Mouse (Mus musculus): ENCODE data around the gene Pgs1. TPM values are rescaled to one million over a fixed set of nuclear protein-coding genes. Genes with fewer than 3 reads are reported as not detected.

Gene Pgs1
- total RNA-seq (2021), result 10 to 100 TPM; 21.2 to 23.7 TPM

GRCm38 (mm10) chr11:117986126-117987031 is at the start of gene Pgs1:
Gene Pgs1, plus strand, starts transcription at chr11:117986292.
- DNase-seq, result peak; percentile 94 to 95
- intact Hi-C loops (cut with DNase I), result no loop called here

GRCm38 (mm10) chr11:117939004-117939730 is 46.9 kb upstream of the Pgs1 start:
- no peak for DNase-seq
- intact Hi-C loops (cut with DNase I), result loop anchor here (2.0 kb wide), 1 partner anchor 24 kb away; no protein-coding TSS in a partner anchor

DNA sequence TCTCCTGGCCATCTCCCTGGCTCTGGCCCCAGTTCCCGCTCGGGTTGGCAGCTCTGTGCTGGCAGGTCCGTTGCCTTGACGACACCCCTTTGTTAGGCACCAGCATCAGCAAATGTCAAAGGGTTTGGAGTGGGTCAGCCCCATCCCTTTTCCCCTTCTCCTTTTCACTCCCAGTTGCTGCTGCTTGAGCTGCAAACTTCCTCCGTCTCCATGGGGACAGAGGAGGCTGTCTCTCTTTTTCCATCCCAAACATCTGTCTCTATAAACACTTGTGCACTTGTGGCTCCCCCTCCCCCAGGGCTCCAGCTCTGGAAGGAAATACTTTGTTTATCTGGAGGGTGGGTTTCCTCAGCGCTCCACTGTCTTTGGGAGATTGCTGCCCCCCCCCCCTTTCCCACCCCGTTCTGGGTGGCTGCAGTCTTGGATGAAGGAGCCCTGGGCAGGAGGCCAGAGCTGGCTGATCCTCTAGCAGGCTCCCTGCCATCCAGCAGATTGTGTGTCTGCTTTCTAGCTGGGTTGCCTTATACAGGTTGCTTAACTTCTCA is 46.3 kb upstream of the Pgs1 start:
- DNase-seq, result peak; percentile 91 to 92
- intact Hi-C loops (cut with DNase I), result loop anchor here (2.0 kb wide), 1 partner anchor 23 kb away; no protein-coding TSS in a partner anchor

DNA sequence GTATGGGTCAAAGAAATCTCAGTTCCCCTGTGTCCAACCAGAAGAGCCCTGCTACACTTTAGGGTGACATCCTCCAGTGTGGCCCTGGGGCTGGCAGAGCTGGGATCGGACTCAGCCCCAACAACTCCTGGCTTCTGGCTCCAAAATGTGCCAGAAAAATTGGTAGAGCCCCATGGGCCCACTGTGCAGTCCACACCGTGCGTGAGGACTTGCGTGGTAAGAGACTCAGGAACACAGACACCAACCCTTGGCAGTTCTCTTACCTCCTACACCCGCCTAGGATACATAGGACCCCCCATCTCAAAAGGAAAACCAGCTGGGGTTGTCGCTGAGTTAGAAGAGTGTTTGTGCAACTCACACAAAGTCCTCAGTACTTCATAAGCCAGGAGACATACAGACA is 45.2 kb upstream of the Pgs1 start:
- DNase-seq, result no peak
- intact Hi-C loops (cut with DNase I), result no loop called here

- DNase-seq, result no peak
- intact Hi-C loops (cut with DNase I), result no loop called here
Measured at GRCm38 (mm10) chr11:117941325-117941834, 44.7 kb upstream of the Pgs1 start.

- intact Hi-C loops (cut with DNase I), result no loop called here
- DNase-seq, result peak in 1 of 2 experiments; percentile 50
Measured at GRCm38 (mm10) chr11:117941848-117942247, 44.2 kb upstream of the Pgs1 start.

DNA sequence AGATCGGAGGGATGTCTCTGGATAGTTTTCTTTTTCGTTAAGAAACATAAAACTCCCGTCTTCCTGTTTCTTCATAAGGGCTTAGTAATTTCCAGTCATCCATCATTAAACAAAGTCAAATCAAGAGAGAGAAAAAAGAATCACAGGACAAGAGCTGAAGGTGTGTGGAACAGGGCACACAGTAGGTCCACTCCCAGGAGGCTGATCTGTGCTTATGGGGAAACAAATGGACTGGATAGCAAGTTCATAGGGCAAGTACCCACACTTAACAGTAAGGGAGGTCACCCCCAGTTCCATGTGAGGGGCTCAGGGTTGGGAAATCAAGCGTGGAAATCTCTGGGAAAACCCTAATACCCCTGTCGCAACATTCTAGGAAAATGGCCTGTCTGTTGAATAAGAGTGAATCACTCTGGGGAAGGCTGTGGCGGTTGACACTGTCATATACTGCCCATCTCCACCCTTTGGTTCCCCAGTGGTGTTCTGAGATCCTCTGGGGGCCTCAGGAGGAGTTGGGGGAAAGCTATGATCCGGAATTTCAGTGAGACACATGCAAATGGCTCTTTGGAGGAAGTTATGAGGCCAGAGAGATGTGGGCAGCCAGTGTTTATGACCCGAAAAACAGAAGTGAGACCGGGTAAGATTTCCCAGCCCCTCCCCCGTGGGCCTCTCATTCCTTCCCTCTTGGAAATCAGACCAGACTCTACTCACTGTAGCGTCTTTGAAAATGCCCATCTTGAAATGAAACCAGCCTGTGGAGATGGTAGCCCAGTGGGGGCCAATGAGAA is 39.7 kb upstream of the Pgs1 start:
- intact Hi-C loops (cut with DNase I), result no loop called here
- DNase-seq, result peak in 1 of 2 experiments; percentile 27

DNA sequence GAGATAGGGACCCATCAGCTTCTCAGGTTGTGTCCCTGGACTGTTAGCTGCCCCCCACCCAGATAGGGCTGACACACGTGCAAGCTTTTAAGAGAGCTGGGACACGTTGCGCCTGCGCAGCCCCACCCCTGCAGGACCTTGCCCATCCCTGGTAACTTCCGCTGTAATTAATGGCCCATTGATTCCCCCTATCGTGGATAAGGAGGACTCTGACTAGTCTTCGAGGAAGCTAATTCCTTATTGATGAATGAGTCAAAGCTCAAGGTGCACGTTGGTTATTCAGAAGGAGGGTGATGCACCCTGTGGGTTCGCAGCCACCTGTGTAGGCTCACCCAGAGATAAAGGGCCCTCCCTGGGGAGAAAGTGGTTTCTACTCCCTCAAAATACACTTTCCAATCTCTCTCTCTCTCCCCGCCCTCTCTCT is 39.1 kb upstream of the Pgs1 start:
- intact Hi-C loops (cut with DNase I), result no loop called here
- no peak for DNase-seq

DNA sequence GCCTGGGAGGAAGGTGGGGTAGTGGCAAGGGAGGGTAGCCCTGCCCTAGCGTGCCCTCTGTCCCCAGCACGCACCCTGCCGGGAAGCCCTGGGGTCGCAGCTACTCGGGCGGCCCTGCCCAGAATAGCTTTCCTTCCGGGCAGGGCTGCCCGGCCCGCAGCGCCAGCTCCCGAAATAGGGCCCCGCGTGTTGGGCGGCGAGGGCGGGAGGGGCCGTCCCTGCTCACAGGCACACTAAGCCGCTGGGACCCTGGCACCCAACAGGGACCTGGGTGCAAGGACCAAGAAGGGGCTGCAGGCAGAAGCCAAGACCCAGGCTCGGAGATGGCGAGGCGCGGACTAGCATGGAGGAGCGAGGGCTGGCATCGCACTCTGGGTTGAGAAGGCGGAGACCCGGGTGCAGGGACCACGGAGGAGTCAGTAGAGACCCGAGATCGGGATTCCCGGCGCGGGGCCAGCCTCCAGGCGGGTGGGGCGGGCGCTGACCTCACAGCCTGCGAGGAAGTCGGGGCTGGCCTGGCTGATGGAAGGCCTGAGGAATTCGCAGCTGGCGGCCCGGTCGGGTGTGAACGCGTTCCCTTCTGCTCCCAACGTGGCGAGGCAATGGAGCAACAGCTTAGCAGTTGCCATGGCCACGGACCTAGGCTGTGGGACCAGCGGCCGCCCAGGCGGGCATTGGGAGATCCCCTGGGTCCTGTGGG is 36.5 kb upstream of the Pgs1 start:
- intact Hi-C loops (cut with DNase I), result no loop called here
- DNase-seq, result peak; percentile 94

GRCm38 (mm10) chr11:117951391-117951790 is 34.7 kb upstream of the Pgs1 start:
- no peak for DNase-seq
- intact Hi-C loops (cut with DNase I), result no loop called here

GRCm38 (mm10) chr11:117952174-117952933 is 33.7 kb upstream of the Pgs1 start:
- intact Hi-C loops (cut with DNase I), result no loop called here
- peak in 1 of 2 experiments; percentile 28 for DNase-seq

- intact Hi-C loops (cut with DNase I), result no loop called here
- peak in 1 of 2 experiments; percentile 41 for DNase-seq
Measured at GRCm38 (mm10) chr11:117954094-117954493, 32.0 kb upstream of the Pgs1 start.

GRCm38 (mm10) chr11:117954819-117955218 is 31.3 kb upstream of the Pgs1 start:
- DNase-seq, result no peak
- intact Hi-C loops (cut with DNase I), result no loop called here

- no peak for DNase-seq
- intact Hi-C loops (cut with DNase I), result no loop called here
Measured at GRCm38 (mm10) chr11:117955621-117956020, 30.5 kb upstream of the Pgs1 start.

DNA sequence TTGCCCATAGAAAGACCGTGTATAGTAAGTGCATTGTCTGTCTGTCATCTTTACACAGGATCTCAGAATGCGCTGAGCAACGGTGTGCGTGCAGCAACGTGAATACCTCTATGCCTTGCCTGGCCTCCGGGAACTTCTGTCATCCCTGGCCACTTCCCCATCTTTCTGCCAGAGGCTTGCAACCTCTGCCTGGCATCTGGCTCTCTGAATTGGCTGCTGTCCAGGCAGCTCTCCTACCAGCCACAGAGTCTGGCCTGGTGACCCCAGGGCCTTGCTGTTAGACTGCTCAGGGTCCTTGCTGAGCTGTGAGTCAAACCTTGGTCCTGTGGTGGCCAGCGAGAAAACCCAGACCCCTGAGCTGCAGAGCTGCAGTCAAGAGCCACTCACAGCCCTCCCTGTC is 27.9 kb upstream of the Pgs1 start:
- intact Hi-C loops (cut with DNase I), result no loop called here
- DNase-seq, result peak in 1 of 2 experiments; percentile 47

DNA sequence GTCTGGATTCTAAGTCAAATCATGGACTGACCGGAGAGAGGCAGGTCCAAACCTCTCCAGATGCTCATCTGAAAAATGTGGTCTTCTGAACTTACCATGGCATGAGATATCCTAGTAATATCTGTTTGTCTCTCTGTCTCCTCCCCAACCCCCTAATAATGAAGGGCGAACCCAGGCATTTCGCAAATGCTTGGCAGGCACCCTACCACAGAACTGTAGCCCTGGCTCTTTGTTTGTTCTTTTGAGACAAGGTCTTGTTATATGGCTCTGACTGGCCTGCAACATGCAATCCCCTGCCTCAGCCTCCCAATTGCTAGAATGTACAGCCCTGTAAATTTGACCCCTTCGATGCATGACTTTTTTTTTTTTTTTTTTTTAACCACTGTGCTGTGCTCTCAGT is 26.9 kb upstream of the Pgs1 start:
- intact Hi-C loops (cut with DNase I), result no loop called here
- no peak for DNase-seq

- DNase-seq, result peak; percentile 53 to 58
- intact Hi-C loops (cut with DNase I), result no loop called here
Measured at GRCm38 (mm10) chr11:117959741-117960381, 26.2 kb upstream of the Pgs1 start.

GRCm38 (mm10) chr11:117960601-117961000 is 25.5 kb upstream of the Pgs1 start:
- intact Hi-C loops (cut with DNase I), result no loop called here
- no peak for DNase-seq
